Mouse (Mus musculus): ENCODE data around the gene Klhdc4.

The Klhdc4 gene

GRCm38 (mm10) chr8:121849303-121849702 is 19.9 kb upstream of the Klhdc4 start:
- DNase-seq: peak; percentile 0

GRCm38 (mm10) chr8:121848495-121848894 is 19.1 kb upstream of the Klhdc4 start:
- peak; percentile 36 for DNase-seq

- peak; percentile 0 for DNase-seq
Observed at GRCm38 (mm10) chr8:121847987-121848386, 18.6 kb upstream of the Klhdc4 start.

DNA sequence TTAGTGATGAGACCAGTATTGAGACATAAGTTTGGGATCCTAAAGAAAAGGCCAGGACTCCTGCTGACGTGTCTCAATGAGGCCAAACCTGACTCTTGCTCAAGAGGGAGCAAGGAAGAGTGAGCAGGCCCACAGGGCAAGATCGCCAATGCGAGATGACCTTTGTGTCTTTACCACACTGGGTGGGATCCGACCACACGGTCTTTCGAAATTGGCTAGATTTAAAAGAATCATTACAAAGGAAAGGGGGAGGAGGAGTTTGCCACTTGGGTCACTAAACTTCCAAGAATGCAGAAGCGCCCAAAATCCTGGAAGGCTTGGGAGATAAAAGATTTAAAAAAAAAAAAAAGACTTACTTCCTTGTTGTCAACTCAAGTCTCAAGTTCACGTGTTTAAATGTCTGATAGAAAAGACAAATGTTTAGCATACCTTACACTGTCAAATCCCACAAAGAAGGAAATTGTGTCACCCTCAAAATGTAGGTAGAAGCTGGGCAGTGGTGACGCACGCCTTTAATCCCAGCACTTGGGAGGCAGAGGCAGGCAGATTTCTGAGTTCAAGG is 18.0 kb upstream of the Klhdc4 start:
- peak; percentile 1 for DNase-seq

GRCm38 (mm10) chr8:121846815-121847214 is 17.4 kb upstream of the Klhdc4 start:
- DNase-seq: no peak

- no peak for DNase-seq
Observed at GRCm38 (mm10) chr8:121844765-121845164, 15.4 kb upstream of the Klhdc4 start.

- DNase-seq: no peak
Observed at GRCm38 (mm10) chr8:121843184-121843733, 13.9 kb upstream of the Klhdc4 start.

GRCm38 (mm10) chr8:121842064-121842955 is 12.9 kb upstream of the Klhdc4 start:
- DNase-seq: no peak

DNA sequence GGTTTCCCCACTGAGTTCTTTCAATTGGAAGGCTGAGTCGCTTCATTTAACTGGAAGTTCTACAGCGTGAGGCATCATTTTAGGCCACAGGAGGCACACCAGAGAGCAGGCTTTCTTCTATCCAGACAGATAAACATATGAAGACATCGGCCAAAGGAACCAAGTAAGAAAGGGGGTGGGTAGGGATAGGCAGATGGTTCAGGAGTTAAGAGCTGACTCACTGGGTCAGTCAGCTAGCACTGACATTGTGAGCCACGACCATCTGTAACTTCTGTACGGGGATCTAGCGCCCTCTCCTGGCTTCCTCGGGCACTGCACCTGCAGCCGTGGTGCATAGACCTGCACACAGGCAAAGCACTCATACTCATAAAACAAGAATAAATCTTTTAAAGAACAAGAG is 11.9 kb upstream of the Klhdc4 start:
- DNase-seq: peak; percentile 45

- DNase-seq: peak; percentile 79
Observed at GRCm38 (mm10) chr8:121832503-121832902, 3.1 kb upstream of the Klhdc4 start.

- no peak for DNase-seq
Observed at GRCm38 (mm10) chr8:121832061-121832460, 2.7 kb upstream of the Klhdc4 start.

DNA sequence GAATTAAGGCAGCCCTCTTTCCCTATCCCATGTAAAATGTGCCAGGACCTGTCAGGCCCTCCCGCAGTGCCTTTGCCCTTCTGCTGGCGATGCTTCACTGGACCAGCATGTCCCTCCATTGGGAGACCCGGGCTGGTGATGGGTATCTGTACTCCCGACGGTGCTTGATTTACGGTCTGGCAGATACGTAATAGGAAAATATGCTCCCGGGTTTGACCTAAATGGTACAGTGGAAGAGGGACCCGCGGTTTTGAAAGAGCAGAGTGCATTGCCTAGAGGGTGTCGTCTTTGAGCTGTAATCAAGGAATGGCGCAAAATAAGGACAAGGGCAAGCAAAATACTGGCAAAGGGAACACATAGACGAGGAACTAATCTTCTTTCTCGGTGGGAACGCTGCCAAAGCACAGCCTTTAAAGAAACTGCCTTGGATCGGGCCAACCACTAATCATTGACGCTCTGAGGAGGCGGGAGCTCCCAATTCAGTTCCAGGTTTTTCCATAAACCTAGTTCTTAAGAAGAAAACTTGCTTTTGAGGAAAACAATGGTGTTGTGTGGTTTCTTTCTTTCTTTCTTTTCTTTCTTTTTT is 501 bp upstream of the Klhdc4 start:
- DNase-seq: peak; percentile 40

- no peak for DNase-seq
Observed at GRCm38 (mm10) chr8:121828376-121829023, 869 bp downstream of the Klhdc4 start.

DNA sequence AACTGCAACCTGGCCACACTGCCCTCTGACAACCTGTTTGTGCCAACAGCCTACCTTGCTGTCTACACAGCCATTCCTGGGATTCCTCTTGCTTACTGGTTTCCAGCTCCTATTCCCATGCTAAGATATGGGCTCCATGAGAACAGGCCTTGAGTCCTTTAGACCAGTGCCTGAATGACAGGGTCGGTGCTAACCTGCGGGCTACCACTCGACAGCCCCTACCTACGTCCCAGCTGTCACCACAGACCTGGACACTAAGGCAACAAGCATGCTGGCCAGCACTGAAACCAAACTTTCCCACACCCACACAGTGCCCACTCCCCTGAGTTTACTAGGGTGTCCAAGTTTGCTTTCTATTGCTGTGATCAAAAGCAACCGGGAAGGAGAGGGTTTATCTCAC is 1.6 kb downstream of the Klhdc4 start:
- no peak for DNase-seq

GRCm38 (mm10) chr8:121821770-121822169 is 7.6 kb downstream of the Klhdc4 start:
- no peak for DNase-seq

GRCm38 (mm10) chr8:121821320-121821719 is 8.0 kb downstream of the Klhdc4 start:
- DNase-seq: no peak

GRCm38 (mm10) chr8:121820840-121821239 is 8.5 kb downstream of the Klhdc4 start:
- DNase-seq: no peak

DNA sequence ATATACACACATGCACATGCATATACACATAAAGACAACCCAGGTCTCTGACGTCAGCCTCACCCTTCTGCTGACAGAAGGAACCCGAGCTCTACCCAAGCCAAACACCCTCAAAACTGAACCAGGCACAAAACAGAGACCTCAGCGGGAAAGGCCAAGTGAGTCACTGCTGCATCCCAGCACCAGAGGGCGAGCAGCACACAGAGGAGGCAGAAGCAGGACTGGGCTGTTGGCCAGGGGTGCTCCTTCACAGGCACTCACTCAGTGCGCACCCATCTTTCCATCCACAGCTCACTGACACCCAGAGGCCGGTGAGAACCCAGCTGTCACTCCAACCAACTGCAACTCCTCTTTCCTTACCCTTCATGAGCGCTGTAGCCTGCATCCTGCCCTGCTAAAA is 11.1 kb downstream of the Klhdc4 start:
- DNase-seq: no peak

- DNase-seq: no peak
Observed at GRCm38 (mm10) chr8:121811931-121812570, 17.3 kb downstream of the Klhdc4 start.

DNA sequence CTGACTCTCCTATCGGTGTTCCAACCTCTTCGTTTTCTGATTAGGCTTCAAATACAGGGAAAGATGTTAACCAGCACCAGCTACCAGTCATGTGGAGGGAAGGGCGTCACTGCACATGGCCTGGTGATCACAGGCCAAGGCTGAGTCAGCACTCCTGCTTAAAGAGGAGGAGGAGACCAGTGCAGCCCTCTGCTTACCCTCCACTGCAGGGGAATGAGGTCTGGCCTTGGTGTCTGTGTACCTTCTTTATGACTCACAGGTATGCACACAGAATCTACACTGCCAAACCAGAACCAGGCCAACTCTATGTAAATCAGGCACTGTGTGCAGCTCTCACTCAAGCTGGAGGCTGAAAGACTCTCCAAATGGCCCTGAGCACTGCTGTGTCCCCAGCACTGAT is 17.9 kb downstream of the Klhdc4 start:
- no peak for DNase-seq

GRCm38 (mm10) chr8:121809524-121810155 is 19.7 kb downstream of the Klhdc4 start:
- DNase-seq: no peak

DNA sequence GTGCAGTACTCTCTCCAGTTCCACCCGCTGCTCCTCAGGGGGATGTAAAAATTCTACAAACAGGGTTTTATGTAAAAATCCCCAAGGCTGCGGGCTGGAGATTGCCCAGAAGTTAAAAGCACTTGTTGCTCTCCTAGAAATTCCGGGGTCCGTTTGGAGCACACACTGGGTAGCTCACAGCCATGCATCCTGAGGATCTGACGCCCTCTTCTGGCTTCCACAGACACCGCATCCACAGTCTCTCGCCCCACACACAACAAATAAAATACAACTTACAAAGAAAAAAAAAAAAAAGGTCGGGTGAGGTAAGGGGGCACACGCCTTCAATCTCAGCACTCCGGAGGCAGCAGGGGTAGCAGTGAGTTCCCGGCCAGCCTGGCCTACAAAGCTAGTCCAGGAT is 21.3 kb downstream of the Klhdc4 start:
- no peak for DNase-seq
